Mouse (Mus musculus) lung, postnatal 10 days (tissue): ENCODE results near the gene Nr5a1.

Experiments used
- DNase-seq: peaks from one replicate; pipeline ENCODE4 v3.0.0; 2021

The Nr5a1 gene

DNA sequence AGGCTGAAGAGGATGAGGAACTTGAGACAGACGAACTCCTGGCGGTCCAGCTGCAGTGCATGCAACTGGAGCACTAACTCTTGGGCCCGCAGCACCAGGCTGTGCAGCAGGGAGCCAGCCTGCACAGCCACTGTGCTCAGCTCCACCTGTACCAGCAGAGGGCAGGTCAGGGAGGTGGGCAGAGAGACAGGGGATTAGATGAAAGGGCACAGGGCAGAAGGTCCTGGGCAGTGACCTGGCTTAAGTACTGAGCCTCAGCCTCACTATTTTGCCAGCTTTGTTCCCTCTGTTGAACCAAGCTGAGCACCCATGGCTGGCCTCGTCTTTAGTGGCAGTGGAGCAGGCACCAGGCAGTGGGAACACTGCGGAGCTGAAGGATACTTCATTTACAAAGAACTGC, 14.2 kb downstream of the Nr5a1 start:
- no peak for DNase-seq

DNA sequence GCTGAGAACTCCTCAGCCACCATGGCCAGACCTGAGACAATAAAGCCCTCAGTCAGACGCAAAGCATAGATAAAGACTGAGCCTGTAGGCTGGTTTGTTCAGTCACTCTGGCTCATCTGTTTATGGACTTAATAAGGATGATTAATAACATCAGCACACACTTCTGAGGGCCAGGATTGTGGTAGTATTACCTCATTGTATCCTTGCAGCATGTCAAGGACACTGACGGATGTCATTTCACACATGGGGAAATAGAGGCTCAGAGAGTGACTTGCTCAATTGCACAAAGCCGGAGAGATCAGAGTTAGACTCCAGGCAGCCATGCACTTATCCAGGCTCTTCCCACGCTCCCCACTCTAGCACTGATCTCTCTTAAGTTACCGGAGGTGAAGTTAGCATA, 15.7 kb downstream of the Nr5a1 start:
- DNase-seq: no peak

DNA sequence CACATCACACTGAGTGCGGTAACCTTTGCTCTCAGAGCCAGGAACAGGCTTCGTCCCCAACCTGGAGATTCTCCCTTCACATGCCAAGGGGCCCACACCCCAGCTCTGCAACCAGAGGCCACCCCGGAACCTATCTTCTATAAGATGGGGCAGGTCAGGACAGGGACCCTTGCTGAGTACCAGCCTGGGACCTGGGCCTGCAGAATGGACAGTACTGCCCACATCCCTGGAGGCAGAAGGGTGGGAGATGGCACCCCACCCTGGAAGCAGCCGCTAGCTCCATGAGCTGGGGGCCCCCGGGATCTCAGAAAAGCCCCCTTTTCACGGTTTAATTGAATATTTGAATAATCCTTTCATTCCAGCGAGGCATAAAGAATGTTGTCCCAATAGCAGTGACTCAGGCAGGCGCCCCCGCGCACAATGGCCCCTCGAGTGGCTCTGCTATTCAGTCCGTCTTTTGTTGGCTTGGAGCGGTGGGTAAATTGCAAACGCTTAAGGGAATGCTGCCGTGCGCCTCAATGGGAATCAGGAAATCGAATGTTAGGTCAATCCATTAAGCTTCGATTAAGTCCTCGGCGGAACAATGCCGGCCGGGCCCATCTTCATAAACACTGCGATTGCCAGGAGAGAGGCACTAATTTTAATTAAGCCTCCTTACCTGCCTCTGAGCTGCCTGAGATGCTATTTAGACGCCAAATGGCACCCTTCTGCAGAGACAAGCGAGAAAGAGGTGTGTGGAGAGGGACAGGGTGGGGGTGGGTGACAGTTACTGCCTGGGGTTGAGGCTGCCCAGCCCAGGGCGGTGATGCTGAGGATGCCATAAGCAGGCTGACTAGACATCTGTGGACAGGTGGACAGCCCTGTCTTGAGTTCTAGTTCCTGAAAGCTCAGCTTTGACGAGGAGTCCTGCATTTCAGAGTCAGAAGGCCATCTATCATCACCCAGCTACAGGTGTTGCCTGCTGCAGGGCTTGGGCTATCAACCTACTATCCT, 16.9 kb downstream of the Nr5a1 start:
- DNase-seq: no peak

DNA sequence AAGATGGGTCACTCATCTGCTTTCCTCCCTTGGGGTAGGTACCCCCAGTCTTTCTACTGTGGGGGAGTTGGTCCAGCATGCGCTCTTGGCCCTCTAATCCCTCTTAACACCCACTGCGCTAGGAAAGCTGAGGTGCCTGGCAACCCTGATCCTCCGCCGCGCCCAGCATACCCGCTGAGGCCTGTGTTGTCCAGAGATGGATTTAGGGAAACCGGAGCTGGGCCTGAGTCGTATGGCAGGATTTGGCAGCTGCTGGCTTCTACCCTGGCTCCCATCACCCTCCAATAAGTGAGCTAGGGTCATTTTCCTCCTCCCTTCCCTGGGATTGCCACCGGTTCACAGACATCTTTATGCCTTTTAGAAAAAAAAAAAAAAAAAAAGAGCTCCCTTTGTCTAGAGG, 18.6 kb downstream of the Nr5a1 start:
- DNase-seq: no peak

DNA sequence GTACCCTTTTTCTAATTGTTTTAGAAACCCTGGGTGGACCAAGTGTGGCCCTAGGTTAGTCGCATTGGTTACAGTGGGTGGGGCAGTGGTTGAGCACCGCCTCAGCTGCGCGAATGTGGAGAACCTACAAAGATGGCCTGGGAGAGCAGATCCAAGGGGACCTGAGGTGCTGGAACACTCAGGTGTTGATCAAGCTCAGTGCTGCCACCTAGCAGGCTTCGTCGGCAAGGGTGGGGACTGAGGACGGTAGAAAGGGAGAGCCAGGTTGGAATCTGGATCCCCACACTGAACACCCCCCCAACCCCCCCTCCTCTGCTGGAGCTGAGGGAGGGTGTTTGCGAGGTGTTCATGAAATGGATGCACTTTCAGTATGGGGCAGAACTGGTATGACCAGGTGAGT, 22.8 kb downstream of the Nr5a1 start:
- DNase-seq: peak; percentile 41

DNA sequence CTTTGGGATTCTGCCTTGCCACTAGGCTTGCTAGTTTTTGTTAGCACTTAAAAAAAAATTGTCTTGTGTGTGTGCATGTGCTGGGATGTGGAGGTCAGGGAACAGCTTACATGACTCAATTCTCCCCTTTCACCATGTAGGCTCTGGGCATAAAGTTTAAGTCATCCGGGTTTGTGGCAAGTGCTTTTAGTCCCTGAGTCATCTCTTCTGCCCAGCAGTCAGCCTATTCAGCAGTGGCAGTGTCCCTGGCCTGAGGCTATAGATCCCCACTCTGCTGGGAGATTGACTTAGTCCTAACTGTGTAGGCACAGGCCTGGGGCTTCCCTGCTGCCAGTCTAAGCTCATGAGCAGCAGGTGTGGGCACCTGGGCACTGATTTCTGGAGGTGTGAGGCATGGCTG, 24.5 kb downstream of the Nr5a1 start:
- DNase-seq: no peak

DNA sequence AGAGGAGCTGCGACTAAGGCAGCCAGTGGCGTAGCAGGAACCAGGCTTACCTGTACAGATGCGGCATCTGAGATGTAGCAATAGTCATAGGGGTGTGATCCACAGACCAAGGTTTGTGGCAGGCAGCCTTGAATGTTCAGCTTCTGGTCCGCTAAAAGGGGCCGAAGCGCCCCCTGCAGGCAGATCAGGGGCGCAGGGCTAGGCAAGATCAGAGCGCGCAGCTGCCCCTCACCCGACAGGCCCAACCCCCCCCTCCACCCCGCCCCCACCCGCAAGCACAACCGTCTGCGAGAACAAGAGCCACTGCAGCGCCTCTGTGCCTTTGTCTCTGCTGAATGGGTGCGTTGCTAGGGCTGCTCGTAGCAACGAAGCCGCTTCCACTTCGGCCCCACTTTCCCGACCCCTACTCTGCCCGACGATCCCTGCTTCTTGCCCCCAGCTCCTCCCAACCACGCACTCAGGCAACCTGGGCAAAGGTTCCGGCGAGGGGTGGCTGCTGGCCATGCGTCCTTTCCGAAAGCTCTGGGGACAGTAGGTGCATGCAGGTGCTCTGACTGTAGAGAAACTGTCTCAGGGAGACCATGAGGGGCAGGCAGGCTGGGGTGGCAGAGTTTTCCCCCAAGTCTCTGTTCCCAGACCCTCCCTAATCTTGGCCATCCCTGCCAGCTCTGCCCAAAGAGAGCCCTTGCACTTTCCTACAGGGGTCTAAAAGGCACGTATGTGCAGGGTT, 25.4 kb downstream of the Nr5a1 start:
- peak; percentile 38 for DNase-seq

DNA sequence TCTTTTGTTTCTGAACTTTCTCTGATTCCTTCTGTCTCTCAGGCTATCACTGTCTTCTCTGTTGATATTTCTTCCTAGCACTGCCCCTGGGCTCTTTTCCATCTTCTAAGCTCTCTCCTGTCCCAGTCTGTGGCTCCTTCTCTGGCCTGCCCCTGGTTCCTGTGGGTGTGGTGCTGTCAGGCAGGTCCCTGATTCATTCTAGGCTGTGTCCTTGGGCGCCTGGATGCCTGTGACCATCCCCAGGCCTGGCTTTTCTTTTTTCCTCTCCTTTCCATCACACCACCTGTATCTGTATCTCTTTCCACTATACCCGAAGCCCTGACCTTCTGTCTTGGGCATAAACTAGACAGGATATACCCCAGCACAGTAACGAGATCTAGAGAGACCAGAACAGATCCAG, 28.6 kb downstream of the Nr5a1 start:
- no peak for DNase-seq

DNA sequence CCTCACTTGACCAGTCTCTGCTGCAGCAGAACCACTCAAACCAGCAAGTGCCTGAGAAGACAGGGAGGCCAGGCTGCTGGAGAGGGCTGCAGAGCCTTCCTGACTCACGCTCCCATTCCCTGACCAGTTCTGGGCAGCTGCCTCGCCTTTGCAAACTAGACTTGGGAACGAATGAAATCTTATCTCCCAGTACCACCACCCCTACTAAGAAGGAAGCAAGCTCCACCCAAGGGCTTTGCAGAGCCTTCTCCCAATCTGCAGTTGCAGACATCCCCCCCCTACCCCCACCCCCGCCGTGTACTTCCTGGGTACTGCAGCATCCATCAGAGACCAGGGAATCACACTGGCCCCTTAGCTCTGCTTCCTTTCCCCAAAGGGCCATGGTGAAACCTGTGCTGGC, 31.3 kb downstream of the Nr5a1 start:
- DNase-seq: no peak

DNA sequence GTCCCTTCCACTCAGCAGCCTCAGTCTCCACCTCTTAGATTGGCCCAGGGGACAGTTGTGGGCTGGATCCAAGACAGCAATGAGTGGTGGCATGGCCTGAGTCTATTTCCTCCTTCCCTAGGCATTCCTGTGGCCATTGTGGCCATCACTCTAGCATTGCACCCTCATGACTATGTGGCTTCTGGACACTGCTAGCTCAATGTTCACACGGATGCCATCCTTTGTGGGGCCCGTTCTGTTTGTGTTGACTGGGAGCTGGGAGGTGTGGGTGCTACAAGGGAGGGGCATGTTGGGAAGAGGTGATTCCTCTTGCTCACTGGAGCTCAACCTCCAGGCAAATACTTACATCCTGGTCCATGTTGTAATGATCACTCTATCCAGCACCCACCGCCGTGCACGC, 32.1 kb downstream of the Nr5a1 start:
- no peak for DNase-seq

DNA sequence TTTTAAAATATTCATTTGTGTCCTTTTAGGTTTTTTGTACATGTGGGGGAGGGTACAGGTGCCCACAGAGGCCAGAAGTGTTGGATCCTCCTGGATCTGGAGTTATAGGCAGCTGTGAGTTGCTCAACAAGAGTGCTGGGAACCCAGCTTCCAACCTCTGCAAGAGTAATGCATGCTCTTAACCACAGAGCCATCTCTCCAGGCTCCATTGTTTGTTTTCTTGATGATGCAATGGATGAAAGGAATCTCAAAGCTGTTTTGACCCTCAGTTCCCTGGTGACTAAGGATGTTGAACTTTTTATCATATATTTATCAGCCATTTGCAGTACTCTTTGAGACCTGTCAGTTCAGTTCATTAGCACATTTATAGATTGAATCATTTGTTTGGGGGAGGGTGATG, 35.4 kb downstream of the Nr5a1 start:
- no peak for DNase-seq

DNA sequence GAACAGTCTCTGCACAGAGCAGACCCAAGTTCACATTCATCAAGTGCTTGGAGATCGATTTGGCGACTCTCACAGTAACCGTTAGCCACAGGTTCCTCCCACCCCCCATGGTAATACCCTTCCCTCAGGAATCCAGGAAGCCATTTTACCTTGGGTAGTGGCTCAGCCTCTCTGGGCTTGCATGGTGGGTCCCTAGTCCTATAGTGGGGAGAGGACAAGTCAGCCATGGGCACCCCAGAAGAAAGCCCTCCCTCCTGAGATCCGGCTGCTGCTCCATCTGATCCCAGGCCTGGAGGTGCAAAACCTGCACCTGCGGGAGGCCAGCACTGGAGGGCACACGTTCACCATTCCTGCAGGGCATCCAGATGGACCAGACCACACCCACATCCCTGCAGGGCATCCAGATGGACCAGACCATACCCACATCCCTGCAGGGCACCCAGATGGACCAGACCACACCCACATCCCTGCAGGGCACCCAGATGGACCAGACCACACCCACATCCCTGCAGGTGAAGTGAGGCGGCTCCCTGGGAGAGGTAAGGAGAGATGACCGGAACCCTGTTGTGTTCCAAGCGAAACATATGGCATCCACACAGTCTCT, 38.9 kb downstream of the Nr5a1 start:
- peak; percentile 11 for DNase-seq

DNA sequence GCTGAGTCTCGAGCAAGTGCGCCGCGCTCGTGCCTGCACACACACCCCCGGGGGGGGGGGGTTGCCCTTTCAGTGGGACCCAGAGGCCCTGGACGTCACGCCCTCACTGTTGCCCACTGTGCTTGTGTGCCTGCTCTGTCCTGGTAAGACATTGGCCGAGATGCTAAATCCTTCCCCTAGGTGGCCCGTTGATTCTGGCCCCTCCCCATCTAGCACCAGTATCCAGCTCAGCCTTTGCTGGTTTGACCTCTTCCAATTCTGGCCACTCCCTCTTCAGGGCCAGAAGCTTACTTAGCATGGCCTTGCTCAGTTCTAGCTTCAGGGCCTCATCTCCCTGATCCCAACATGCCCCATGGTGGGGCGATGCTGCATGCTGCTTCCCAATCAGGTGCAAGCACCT, 41.8 kb downstream of the Nr5a1 start:
- DNase-seq: no peak

DNA sequence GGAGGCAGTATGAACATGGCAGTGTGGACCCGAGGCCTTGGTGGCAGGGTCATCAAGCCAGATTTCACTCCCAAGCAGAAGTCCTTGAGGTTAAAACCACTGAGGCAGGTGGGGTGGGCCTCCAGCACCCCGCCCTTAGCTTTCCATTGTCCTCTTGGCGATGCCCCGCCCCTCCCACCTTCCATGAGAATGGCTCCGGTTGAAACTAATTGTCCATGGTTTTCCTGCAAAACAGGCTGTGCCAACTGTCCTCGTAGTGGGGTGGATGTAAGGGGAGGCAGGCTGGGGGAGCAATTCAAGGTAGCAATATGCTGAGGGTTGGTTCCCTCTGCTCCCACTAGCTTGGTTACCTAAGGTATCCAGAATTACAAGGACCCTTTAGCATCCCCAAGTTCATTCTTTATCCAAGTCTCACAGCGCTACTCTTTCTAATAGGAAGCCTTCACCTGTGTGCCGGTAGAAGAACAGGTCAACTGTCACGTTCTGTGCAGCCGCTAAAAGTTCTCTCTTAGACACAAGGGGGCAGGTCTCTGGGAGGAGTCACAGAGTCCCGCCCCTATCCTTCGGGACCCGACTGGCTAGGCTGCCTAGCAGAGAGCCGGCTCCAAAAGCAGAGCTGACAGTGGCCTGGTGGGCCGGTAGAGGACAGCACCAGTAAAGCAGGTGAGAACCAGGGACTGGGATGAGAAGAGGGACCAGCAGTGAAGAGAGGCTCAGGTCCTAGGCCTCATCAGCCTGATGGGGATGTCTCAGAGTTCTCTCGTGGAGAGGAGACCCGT, 45.4 kb downstream of the Nr5a1 start:
- peak; percentile 49 for DNase-seq

DNA sequence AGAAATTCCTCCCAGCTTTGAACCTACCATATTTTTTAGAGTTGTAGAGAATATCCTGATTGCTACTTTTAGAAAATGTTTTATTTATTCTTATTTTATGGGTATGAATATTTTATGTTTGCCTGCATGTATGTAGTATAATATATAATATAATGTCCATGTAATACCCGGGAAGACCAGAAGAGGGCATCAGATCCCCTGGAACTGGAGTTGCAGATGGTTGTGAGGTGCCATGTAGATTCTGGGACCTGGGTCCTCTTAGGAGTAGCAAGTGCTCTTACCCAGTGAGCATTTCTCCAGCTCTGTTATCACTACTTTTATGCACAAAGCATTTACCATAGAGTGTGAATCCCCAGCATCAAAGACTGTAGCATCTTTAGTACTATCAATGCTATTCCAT, 52.9 kb downstream of the Nr5a1 start:
- no peak for DNase-seq

DNA sequence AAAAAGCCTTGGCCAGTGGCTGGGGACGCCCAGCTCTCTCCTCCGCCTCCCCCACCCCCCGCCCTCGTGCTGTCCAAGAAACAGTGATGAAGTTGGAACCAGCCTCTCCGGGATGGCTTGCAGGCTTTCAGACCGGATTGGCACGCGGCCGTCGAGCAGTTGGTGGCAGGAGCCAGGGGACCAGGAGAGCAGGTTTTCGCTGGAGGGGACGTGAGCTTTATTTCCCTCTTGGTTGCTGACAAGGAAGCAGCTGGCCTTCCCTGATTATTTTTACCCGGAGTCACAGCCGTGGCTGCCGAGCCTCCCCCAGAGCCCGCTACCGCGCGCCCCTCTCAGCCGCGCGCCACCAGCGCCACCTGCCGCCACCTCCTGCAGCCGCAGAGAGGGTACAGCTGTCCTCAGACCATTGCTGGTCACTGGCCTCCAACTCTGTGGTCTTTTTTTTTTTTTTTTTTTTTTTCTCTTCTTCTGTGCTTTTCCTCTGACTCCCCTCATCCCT, 56.0 kb downstream of the Nr5a1 start:
- DNase-seq: peak; percentile 84

DNA sequence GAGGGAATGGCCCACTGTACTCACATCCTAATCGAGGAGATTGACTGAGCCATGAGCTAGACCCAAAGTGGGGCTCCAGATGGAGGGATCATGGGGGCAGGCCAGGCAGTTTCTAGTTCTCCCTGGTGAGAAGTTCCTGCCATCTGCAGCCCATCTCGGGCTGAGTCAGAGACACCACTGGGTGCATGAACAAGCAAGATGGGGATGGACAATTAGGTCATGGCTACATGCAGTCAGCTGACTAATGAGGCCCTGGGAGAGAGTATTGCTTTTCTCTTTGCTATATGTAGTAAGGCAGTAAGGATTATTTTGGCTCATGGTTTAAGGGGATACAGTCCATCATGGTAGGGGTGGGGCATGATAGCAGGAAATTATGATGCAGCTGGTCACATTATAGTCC, 60.6 kb downstream of the Nr5a1 start:
- no peak for DNase-seq

DNA sequence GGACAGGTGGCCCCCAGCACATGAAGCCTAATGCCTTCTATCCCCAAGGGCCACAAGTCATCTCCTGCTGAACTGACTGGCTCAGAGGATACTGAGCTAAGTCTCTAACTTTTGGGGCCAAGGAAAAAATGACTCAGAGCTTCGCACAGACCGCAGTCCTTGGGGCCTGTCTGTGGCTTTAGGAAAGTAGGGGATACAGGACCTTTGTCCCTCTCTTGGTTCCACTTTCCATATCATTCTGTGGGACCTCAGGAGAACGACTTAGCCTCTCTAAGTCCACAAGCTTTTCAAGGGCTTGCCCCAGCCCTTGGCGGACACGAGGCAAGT, 61.1 kb downstream of the Nr5a1 start:
- DNase-seq: no peak

DNA sequence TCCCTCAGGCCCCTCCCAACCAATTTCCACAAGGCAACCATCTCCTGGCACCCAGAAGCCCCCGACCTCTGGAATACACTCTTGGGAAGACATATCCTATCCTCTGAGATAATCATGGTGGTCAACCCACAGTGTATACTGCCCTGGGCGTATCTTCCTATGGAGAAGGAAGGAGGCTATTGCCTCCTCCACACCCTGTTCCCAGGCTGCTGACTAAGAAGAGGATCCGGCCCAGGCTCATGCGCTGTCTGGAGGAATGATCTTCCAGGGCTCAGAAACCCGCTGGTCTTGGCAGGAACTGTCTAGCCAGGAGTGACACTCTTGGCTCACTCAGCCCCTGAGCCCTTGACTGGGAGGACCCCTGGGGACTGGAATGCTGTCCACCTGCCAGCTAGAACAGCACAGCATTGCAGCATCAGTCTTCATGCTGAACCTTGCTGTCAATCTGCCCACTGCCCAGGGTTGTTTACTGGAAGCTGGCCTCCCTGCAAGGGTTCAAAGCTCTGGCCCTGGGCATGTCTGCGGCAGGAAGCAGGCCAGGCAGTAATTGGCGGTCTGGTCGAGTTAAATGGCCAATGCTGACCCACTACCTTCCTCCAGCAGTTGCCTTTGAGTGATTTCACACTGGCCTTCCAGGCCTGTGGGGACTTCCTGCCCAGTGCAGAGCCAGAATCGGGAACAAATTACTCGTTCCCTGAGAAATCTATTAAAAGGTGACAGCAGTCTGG, 61.6 kb downstream of the Nr5a1 start:
- no peak for DNase-seq

DNA sequence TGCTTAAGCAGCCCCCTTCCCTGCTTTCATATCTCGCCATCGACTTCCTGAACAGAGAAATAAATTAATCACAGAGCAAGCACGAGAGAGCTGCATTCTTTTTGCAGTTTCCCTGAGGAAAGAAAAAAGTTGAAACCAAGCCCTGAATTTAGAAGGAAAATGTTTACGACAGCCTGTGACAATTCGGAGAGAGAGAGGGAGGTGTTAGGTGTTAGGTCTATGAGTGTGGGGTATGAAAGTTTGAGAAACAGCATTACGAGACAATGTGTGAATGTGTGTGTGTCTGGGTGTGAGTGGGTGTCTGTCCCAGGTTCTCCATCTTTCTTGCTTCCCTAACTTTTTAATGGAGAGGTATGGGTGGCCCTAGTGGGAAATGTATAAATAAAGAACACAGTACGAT, 62.2 kb downstream of the Nr5a1 start:
- DNase-seq: no peak

DNA sequence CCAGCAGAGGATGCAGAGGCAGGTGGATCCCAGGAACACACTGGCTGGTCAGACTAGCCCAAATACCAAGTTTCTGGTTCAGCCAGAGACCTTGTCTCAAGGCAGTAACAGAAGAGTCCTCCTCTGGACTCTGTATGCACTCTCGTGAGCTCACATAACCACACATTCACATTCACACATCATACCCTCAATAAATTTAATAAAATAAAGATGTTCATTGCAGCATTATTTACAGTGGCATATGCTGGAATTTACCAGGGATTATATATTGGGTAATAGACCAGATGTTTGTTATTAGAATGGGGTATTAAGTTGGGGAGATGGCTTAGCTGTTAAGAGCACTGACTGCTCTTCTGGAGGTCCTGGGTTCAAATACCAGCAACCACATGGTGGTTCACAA, 64.0 kb downstream of the Nr5a1 start:
- DNase-seq: no peak

DNA sequence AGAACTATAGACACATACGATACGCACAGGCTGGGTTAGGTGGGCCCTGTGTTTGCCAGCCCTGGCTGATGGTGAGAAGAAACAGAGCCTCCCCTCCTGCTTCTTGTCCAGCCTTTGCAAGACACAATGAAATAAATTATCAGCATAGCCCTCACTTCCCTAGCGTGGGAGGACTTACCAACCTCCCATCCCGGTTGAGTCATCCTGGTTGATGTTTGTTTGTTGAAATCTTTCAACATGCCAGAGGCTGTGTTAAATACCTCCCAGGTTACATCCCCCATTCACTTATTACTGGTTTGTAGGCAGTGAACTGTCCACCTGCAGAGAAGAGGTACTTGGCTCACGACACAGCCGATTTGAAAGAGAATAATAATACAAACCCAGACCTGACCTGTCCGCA, 66.7 kb downstream of the Nr5a1 start:
- no peak for DNase-seq
